Mouse (Mus musculus): ENCODE results near the gene Rab8a.

DNA sequence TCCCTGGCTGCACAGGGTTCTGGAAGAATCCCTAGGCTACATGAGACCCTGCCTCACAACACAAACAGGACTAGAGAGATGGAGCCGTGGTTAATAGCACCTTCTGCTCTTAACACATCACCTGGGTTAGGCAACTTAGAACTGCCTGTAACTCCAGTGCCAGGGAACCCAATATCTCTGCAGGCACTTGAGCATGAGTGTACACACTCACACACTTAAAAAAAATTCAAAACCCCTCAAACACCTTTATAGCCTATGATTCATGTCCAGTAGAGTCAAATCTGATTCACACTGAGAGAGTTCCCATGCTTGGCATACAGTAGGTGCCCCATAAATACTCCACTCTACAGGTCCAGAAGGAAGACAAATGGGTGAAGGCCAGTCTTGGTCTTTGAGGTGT is 28.6 kb upstream of the Rab8a start:
- TF ChIP-seq CTCF (IDR thresholded peaks at IDR 0.05; ENCODE audit: low read depth): no peak
- TF ChIP-seq EP300 (IDR thresholded peaks at IDR 0.05; ENCODE audit: low read depth): no peak

Data from liver, postnatal 0 days (tissue).